Comparison of ENCODE assay signal across 8 mouse cellular contexts in the genomic region with DNA sequence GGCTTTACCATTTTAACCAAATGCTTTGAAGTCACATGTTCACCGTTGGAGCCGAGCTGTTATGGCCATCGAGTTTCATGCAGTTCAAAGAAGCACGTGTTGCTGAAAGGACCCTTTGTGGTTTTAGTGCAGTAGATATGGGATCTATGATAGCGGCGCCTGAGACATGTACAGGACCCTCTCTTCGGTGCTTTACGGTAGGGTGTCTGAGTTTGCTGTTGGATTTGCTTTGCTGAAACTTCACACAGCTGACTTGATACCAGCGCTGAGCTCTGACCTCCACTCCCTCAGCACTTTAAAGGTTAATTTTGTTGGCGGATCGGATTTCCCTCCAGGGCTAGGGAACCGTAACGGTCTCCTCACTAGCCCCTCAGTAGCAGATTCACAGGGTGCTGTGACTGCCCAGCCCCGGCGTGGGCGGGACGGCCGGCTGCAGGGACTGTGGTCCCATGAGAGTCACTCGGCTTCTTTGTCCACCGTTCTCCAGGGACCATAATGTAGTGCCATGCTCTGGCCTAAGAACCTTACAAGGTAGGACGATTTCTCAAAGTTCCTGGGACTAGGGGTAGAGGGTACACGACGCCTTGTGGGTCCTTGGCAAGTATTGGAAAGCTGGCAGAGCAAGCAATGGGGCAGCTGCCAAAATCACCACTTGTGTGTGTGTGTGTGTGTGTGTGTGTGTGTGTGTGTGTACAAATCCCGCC.
A peak's percentile ranks its signal among the peaks of the same experiment; 100 is the strongest.
DNase-seq lines count a peak whose midpoint lies in the region; ATAC-seq lines count a peak whose summit lies in the region.

No protein-coding gene starts in this region.

- peak; percentile 53 for ATAC-seq in embryonic facial prominence, embryonic 12.5 days (ENCODE audit: insufficient number of reproducible peaks, insufficient read depth, low FRiP score, low TSS enrichment)
- ATAC-seq in midbrain, embryonic 13.5 days, result peak; percentile 72

- H3K4me3 ChIP-seq in embryonic facial prominence, embryonic 12.5 days, result peak overlapping the region; percentile 39
- H3K4me3 ChIP-seq in limb, embryonic 10.5 days, result peak overlapping the region; percentile 58
- peak overlapping the region; percentile 29 for H3K4me3 ChIP-seq in midbrain, embryonic 13.5 days (replicated peaks)

- H3K9ac ChIP-seq in embryonic facial prominence, embryonic 12.5 days, result peak overlapping the region; percentile 17; the same call in 1 of the 2 replicates
- 0 out of 2 replicates have a peak overlapping the region, but pooled peaks have one; percentile 25 for H3K9ac ChIP-seq in midbrain, embryonic 13.5 days (replicated peaks)

- peak; percentile 37 for DNase-seq in thymus, postnatal 0 days (ENCODE audit: low spot score)
- DNase-seq in thymus, postnatal 36 days, result no peak
- DNase-seq in heart, postnatal 4 days, result peak; percentile 69
- peak; percentile 77 for DNase-seq in limb, embryonic 10.5 days (ENCODE audit: low spot score)
- no peak for DNase-seq in frontal cortex, postnatal 10 days (ENCODE audit: low spot score in 2 of 2)
- no peak for DNase-seq in frontal cortex, postnatal 14 days (ENCODE audit: low spot score in 2 of 2)

- peak overlapping the region; percentile 60 for H3K4me2 ChIP-seq in embryonic facial prominence, embryonic 12.5 days (replicated peaks)
- peak overlapping the region; percentile 55 for H3K4me2 ChIP-seq in midbrain, embryonic 13.5 days (replicated peaks)

- H3K4me1 ChIP-seq in embryonic facial prominence, embryonic 12.5 days, result peaks cover 37% of the 10 kb centered on the region
- peaks cover 67% of the 10 kb centered on the region for H3K4me1 ChIP-seq in limb, embryonic 10.5 days
- peaks cover 54% of the 10 kb centered on the region for H3K4me1 ChIP-seq in midbrain, embryonic 13.5 days (replicated peaks)

- no peaks in the 10 kb centered on the region for H3K36me3 ChIP-seq in embryonic facial prominence, embryonic 12.5 days
- no peaks in the 10 kb centered on the region for H3K36me3 ChIP-seq in limb, embryonic 10.5 days
- no peaks in the 10 kb centered on the region for H3K36me3 ChIP-seq in midbrain, embryonic 13.5 days

- no peaks in the 10 kb centered on the region for H3K9me3 ChIP-seq in embryonic facial prominence, embryonic 12.5 days
- no peaks in the 10 kb centered on the region for H3K9me3 ChIP-seq in limb, embryonic 10.5 days (replicated peaks)
- no peaks in the 10 kb centered on the region for H3K9me3 ChIP-seq in midbrain, embryonic 13.5 days

- under 1% methylated on average over 24 of the region's 24 CpGs for WGBS in embryonic facial prominence, embryonic 12.5 days
- 1% methylated on average over 24 of the region's 24 CpGs for WGBS in limb, embryonic 10.5 days
- WGBS in midbrain, embryonic 13.5 days, result 1% methylated on average over 24 of the region's 24 CpGs

- H3K27ac ChIP-seq in embryonic facial prominence, embryonic 12.5 days, result peak overlapping the region; percentile 47
- peak overlapping the region; percentile 81 for H3K27ac ChIP-seq in limb, embryonic 10.5 days
- H3K27ac ChIP-seq in midbrain, embryonic 13.5 days, result no peak overlapping the region

- H3K27me3 ChIP-seq in embryonic facial prominence, embryonic 12.5 days, result peaks cover 24% of the 10 kb centered on the region
- peaks cover 22% of the 10 kb centered on the region for H3K27me3 ChIP-seq in limb, embryonic 10.5 days (ENCODE audit: low read depth, poor library complexity, severe bottlenecking)
- H3K27me3 ChIP-seq in midbrain, embryonic 13.5 days, result peaks cover 23% of the 10 kb centered on the region

Comparison
In these comparisons a context has a peak if more than half of its experiments do, and no peak if none do; other contexts are left out.
1. DNase-seq: peak in thymus, postnatal 0 days (single experiment), heart, postnatal 4 days (single experiment) and limb, embryonic 10.5 days (single experiment); none in thymus, postnatal 36 days (0 of 2), frontal cortex, postnatal 10 days (0 of 2) and frontal cortex, postnatal 14 days (0 of 2).
2. Peak in every context shown above with its lines, with median percentiles within 50 percentile points of each other: H3K4me3 ChIP-seq.